Mouse (Mus musculus): ENCODE measurements around the gene Gm11444. TPM values are rescaled to one million over a fixed set of nuclear protein-coding genes. Genes with fewer than 3 reads are reported as not detected.

Gene Gm11444
- polyA plus RNA-seq, 1 experiment, result not detected

DNA sequence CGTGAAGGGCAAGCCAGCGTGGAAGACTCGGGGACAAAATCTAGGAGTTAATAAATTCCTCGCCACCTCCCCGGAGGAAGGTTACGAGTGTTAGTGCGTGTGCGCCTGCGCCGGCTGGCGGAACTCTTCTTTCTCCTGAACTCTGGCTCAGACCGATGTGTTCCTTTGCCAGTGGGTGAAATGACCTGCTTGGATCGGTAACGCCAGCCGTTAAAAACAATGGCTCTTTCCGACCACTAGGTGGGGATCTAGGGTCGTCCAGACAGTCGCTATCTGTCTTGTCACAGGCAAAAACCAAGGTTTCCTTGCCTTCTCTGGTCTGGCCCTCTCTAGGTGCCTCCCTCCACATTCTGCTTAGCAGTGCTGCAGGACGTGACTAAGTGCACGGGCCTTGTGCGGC lies 1.1 kb downstream of the Gm11444 start:
- Histone ChIP-seq H3K27me3 (ENCODE audit: control insufficient read depth, insufficient read depth, low read length) (peaks cover 1% of the 10 kb centered on the region; the same call in 1 of the 2 replicates), H3K4me1 (ENCODE audit: control insufficient read depth, insufficient read depth, low read length) (0 out of 2 replicates have a peak, but pooled peaks cover under 1% of the 10 kb centered on the region), H3K4me3 (replicated peaks; ENCODE audit: insufficient read depth, low read depth, low read length) (peak overlapping the region; percentile 33), H3K27ac (ENCODE audit: insufficient read depth, low read length) (no peak overlapping the region)
- DNase-seq, result peak; percentile 60 to 66
- peak; percentile 90 for TF ChIP-seq CTCF (IDR thresholded peaks at IDR 0.05; ENCODE audit: borderline replicate concordance, insufficient read depth, low read depth, low read length)
- TF ChIP-seq POLR2A (IDR thresholded peaks at IDR 0.05; ENCODE audit: borderline replicate concordance, insufficient read depth, low read length), result no peak
- WGBS, result 3% methylated on average over 21 of the region's 21 CpGs

DNA sequence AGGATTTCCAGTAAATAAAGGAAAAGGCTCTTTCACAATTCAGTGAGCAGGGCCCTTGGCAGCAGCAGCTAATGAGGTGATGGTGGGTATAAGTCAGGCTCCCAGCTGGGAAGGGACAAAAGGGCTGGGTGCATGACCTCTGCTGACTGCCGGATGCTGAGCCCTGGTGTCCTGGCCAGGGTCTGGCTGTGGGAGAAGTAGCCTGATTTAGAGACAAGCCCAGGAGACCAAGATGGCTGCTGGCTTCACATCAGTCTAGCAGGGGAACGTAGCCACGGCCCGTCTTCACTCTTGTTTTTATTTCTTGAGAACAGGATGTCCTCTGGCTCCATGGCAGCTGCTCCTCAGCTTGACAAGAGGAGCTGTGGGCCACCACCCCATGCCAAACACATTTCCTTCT lies 3.6 kb downstream of the Gm11444 start:
- H3K4me3 ChIP-seq (replicated peaks; ENCODE audit: insufficient read depth, low read depth, low read length), result no peak overlapping the region
- TF ChIP-seq CTCF (IDR thresholded peaks at IDR 0.05; ENCODE audit: borderline replicate concordance, insufficient read depth, low read depth, low read length) (no peak), POLR2A (IDR thresholded peaks at IDR 0.05; ENCODE audit: borderline replicate concordance, insufficient read depth, low read length) (no peak)
- H3K27ac ChIP-seq (ENCODE audit: insufficient read depth, low read length), result no peak overlapping the region
- no peak for DNase-seq
- 55% methylated on average over 4 of the region's 4 CpGs for WGBS
- H3K4me1 ChIP-seq (ENCODE audit: control insufficient read depth, insufficient read depth, low read length), result 0 out of 2 replicates have a peak, but pooled peaks cover 5% of the 10 kb centered on the region
- peaks cover 18% of the 10 kb centered on the region; the same call in 1 of the 2 replicates for H3K27me3 ChIP-seq (ENCODE audit: control insufficient read depth, insufficient read depth, low read length)

DNA sequence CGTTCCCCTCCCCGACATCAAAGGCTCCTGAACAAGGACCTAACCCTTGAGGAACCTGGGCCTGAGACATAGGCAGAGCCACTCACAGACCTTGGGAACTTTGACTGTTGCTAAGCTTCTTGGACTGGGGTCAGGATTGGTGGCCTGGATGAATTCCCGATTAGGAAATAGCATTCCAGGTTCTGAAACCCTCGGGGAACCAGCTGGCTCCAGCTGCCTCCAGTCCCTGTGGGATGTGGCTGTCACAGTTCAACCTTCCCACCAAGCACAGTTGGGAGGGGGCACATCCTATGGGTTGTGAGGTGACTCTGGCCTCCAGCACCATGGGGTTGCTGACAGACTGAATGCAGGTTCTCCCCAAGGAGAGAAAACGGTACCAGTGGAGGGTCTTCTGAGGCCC lies 4.2 kb downstream of the Gm11444 start:
- Histone ChIP-seq H3K27ac (ENCODE audit: insufficient read depth, low read length) (no peak overlapping the region), H3K4me1 (ENCODE audit: control insufficient read depth, insufficient read depth, low read length) (0 out of 2 replicates have a peak, but pooled peaks cover 5% of the 10 kb centered on the region), H3K27me3 (ENCODE audit: control insufficient read depth, insufficient read depth, low read length) (peaks cover 21% of the 10 kb centered on the region; the same call in 1 of the 2 replicates), H3K4me3 (replicated peaks; ENCODE audit: insufficient read depth, low read depth, low read length) (no peak overlapping the region)
- WGBS, result 38% methylated on average over 5 of the region's 5 CpGs
- TF ChIP-seq POLR2A (IDR thresholded peaks at IDR 0.05; ENCODE audit: borderline replicate concordance, insufficient read depth, low read length), result no peak
- TF ChIP-seq CTCF (IDR thresholded peaks at IDR 0.05; ENCODE audit: borderline replicate concordance, insufficient read depth, low read depth, low read length), result no peak
- no peak for DNase-seq

DNA sequence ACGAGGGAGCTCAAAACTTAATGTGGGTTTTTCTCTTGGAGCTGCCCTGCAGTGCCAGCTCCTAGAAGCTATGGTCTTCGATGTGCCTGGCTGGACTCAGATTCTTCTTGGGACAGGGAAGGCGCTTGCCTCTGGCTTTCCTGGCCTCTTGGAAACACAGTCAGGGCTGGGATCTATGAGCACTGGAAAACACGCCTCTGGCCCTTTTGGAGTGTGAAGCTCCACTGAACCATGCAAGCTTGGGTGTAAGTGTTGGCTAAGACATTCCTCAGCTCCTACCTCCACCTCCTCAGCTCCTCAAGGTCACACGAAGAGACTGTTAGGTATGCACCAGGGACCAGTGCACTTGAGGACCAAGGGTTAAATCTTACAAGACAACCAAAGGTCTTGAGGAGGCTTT lies 5.2 kb downstream of the Gm11444 start:
- 41% methylated on average over 5 of the region's 5 CpGs for WGBS
- 0 out of 2 replicates have a peak, but pooled peaks cover 5% of the 10 kb centered on the region for H3K4me1 ChIP-seq (ENCODE audit: control insufficient read depth, insufficient read depth, low read length)

DNA sequence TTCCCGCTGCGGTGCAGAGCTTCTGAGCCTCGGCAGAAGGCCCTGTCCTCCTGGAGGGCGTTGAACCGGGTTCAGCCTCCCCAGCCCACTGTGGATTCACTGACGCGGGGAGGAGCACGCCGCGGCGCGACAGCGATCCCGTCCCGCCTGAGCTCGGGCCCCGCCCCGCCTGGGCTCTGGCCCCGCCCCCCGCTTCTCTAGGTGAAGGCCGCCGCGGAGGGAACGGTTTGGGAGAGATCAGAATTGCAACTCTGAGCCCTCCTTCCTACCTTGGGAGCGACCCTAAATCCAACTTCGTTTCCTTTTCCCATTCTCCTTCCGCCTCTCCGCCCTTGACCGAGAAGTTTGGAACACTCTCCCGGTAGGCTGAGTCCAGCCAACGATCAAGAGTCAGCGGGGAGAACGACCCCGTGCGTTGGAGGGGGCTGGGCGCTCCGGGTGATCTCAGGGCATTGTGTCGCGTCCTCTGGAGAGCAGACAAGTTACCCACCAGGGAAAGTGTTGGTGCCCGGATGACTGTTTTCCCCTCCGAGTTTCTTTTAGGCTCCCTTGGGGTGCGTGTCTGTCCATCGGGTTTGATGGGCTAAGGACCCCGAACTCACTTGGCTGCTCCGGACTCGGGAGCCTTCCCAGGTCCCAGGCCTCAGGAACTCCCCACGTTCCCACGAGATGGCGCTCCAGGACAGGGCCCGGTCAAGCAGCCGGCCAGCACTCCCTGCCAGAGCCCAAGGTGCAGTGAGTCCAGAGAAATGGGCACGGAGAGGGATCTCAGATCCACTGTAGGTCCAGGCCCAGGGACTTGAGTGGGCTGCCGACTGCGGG lies 5.8 kb downstream of the Gm11444 start:
- DNase-seq, result peak; percentile 68 to 77
- Histone ChIP-seq H3K4me1 (ENCODE audit: control insufficient read depth, insufficient read depth, low read length) (0 out of 2 replicates have a peak, but pooled peaks cover 5% of the 10 kb centered on the region), H3K4me3 (replicated peaks; ENCODE audit: insufficient read depth, low read depth, low read length) (peak overlapping the region; percentile 29), H3K27me3 (ENCODE audit: control insufficient read depth, insufficient read depth, low read length) (peaks cover 26% of the 10 kb centered on the region; the same call in 1 of the 2 replicates), H3K27ac (ENCODE audit: insufficient read depth, low read length) (no peak overlapping the region)
- 2% methylated on average over 54 of the region's 54 CpGs for WGBS
- no peak for TF ChIP-seq POLR2A (IDR thresholded peaks at IDR 0.05; ENCODE audit: borderline replicate concordance, insufficient read depth, low read length)
- TF ChIP-seq CTCF (IDR thresholded peaks at IDR 0.05; ENCODE audit: borderline replicate concordance, insufficient read depth, low read depth, low read length), result peak; percentile 69; the same call in 1 of the 2 replicates

More for the DNA sequence above, 5.2 kb downstream of the Gm11444 start:
- Histone ChIP-seq H3K4me3 (replicated peaks; ENCODE audit: insufficient read depth, low read depth, low read length) (no peak overlapping the region), H3K27me3 (ENCODE audit: control insufficient read depth, insufficient read depth, low read length) (peaks cover 26% of the 10 kb centered on the region; the same call in 1 of the 2 replicates), H3K27ac (ENCODE audit: insufficient read depth, low read length) (no peak overlapping the region)
- TF ChIP-seq POLR2A (IDR thresholded peaks at IDR 0.05; ENCODE audit: borderline replicate concordance, insufficient read depth, low read length), result no peak
- TF ChIP-seq CTCF (IDR thresholded peaks at IDR 0.05; ENCODE audit: borderline replicate concordance, insufficient read depth, low read depth, low read length), result no peak
- DNase-seq, result no peak

- Histone ChIP-seq H3K27me3 (ENCODE audit: control insufficient read depth, insufficient read depth, low read length) (peaks cover 29% of the 10 kb centered on the region; the same call in 1 of the 2 replicates), H3K4me1 (ENCODE audit: control insufficient read depth, insufficient read depth, low read length) (0 out of 2 replicates have a peak, but pooled peaks cover 5% of the 10 kb centered on the region), H3K4me3 (replicated peaks; ENCODE audit: insufficient read depth, low read depth, low read length) (no peak overlapping the region), H3K27ac (ENCODE audit: insufficient read depth, low read length) (no peak overlapping the region)
- DNase-seq, result no peak
- 2% methylated on average over 18 of the region's 18 CpGs for WGBS
- TF ChIP-seq CTCF (IDR thresholded peaks at IDR 0.05; ENCODE audit: borderline replicate concordance, insufficient read depth, low read depth, low read length), result peak; percentile 51; the same call in 1 of the 2 replicates
- no peak for TF ChIP-seq POLR2A (IDR thresholded peaks at IDR 0.05; ENCODE audit: borderline replicate concordance, insufficient read depth, low read length)
Observed at GRCm38 (mm10) chr11:85843347-85843692, 6.8 kb downstream of the Gm11444 start.

- no peak overlapping the region for H3K4me3 ChIP-seq (replicated peaks; ENCODE audit: insufficient read depth, low read depth, low read length)
- no peak overlapping the region for H3K27ac ChIP-seq (ENCODE audit: insufficient read depth, low read length)
- 7% methylated on average over 24 of the region's 24 CpGs for WGBS
- peaks cover 32% of the 10 kb centered on the region; the same call in 1 of the 2 replicates for H3K27me3 ChIP-seq (ENCODE audit: control insufficient read depth, insufficient read depth, low read length)
- H3K4me1 ChIP-seq (ENCODE audit: control insufficient read depth, insufficient read depth, low read length), result peaks cover 8% of the 10 kb centered on the region; the same call in 1 of the 2 replicates
- DNase-seq, result no peak
- TF ChIP-seq CTCF (IDR thresholded peaks at IDR 0.05; ENCODE audit: borderline replicate concordance, insufficient read depth, low read depth, low read length) (no peak), POLR2A (IDR thresholded peaks at IDR 0.05; ENCODE audit: borderline replicate concordance, insufficient read depth, low read length) (no peak)
Observed at GRCm38 (mm10) chr11:85842596-85843346, 7.4 kb downstream of the Gm11444 start.
